Mouse (Mus musculus) right cerebral cortex, adult 18-20 months (tissue): ENCODE measurements around the gene Ptk7.

Source experiments
- DNase-seq: peaks from one replicate; pipeline ENCODE4 v3.0.0; 2022; ENCODE audit warnings: mixed read lengths

The Ptk7 gene

GRCm38 (mm10) chr17:46644152-46644805 lies 15.0 kb upstream of the Ptk7 start:
- DNase-seq = no peak

GRCm38 (mm10) chr17:46642060-46642459 lies 12.8 kb upstream of the Ptk7 start:
- DNase-seq = no peak

GRCm38 (mm10) chr17:46639929-46640328 lies 10.6 kb upstream of the Ptk7 start:
- DNase-seq = no peak

- peak; percentile 69 for DNase-seq
These were observed 7.7 kb upstream of the Ptk7 start for GRCm38 (mm10) chr17:46636831-46637523.

GRCm38 (mm10) chr17:46629685-46630441 lies 559 bp upstream of the Ptk7 start:
- no peak for DNase-seq

GRCm38 (mm10) chr17:46628471-46628790 lies 873 bp downstream of the Ptk7 start:
- DNase-seq = no peak

GRCm38 (mm10) chr17:46627409-46627808 lies 1.9 kb downstream of the Ptk7 start:
- no peak for DNase-seq

- no peak for DNase-seq
These were observed 4.7 kb downstream of the Ptk7 start for GRCm38 (mm10) chr17:46624598-46624997.

GRCm38 (mm10) chr17:46623819-46624557 lies 5.3 kb downstream of the Ptk7 start:
- no peak for DNase-seq

- no peak for DNase-seq
These were observed 7.0 kb downstream of the Ptk7 start for GRCm38 (mm10) chr17:46622269-46622668.

GRCm38 (mm10) chr17:46621324-46621723 lies 8.0 kb downstream of the Ptk7 start:
- peak; percentile 63 for DNase-seq

- no peak for DNase-seq
These were observed 9.5 kb downstream of the Ptk7 start for GRCm38 (mm10) chr17:46619683-46620357.

- no peak for DNase-seq
These were observed 10.3 kb downstream of the Ptk7 start for GRCm38 (mm10) chr17:46618769-46619682.

- no peak for DNase-seq
These were observed 10.9 kb downstream of the Ptk7 start for GRCm38 (mm10) chr17:46618394-46618768.

- no peak for DNase-seq
These were observed 11.5 kb downstream of the Ptk7 start for GRCm38 (mm10) chr17:46617799-46618198.

- no peak for DNase-seq
These were observed 16.1 kb downstream of the Ptk7 start for GRCm38 (mm10) chr17:46613229-46613628.

- DNase-seq = no peak
These were observed 16.5 kb downstream of the Ptk7 start for GRCm38 (mm10) chr17:46612820-46613219.

GRCm38 (mm10) chr17:46612189-46612588 lies 17.1 kb downstream of the Ptk7 start:
- no peak for DNase-seq

GRCm38 (mm10) chr17:46611316-46611715 lies 18.0 kb downstream of the Ptk7 start:
- DNase-seq = no peak

GRCm38 (mm10) chr17:46609721-46610514 lies 19.4 kb downstream of the Ptk7 start:
- DNase-seq = no peak

GRCm38 (mm10) chr17:46605987-46606386 lies 23.3 kb downstream of the Ptk7 start:
- peak; percentile 70 for DNase-seq
